Mouse (Mus musculus): ENCODE data around the gene Olfr557. TPM values are rescaled to one million over a fixed set of nuclear protein-coding genes. Genes with fewer than 3 reads are reported as not detected.

The Olfr557 gene
- polyA plus RNA-seq, 1 experiment from 2014 or later, result not detected

DNA sequence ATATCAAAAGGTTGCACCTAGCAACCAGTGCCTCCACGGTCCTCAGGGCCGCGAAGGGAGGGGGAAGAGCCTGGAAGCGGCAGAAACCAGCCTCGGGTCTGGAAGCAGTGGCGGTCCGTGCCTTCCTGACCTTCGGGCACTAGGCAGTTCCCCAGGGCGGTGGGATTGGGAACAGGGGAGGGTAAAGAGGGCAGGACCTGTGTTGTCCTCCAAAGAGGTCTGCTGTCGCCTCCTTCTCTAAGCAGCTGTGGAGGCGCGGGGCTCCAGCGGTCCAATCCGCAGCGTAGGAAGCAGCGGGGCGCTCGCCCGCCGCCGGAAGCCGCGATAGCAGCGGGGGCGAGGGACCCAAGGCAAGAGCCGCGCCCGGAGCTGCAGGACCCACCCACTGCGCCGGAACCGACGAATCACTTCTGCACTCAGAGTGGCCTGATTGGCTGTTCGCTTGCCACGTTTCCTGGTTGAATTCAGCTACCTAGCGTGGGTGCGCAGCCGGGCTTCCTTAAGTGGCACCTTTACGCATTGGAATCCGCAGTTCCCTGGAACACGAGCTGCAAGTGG is 8.7 kb upstream of the Olfr557 start, which contains the start of gene Trim68:
TSS of gene Trim68 (minus strand) at position 384 of the 558 bp plus-strand sequence.
- Histone ChIP-seq H3K4me2 (replicated peaks; ENCODE audit: low read depth, low read length) (peak within 1 kb of the TSS; percentile 58), H3K4me3 (ENCODE audit: low read depth, low read length) (peak within 1 kb of the TSS; percentile 47), H3K4me1 (ENCODE audit: insufficient read depth, low read depth, low read length) (no peaks in the 10 kb centered on the region), H3K36me3 (ENCODE audit: insufficient read depth, low read length) (no peaks in the 10 kb centered on the region), H3K27ac (ENCODE audit: low read length) (peak within 1 kb of the TSS; percentile 57), H3K27me3 (replicated peaks; ENCODE audit: insufficient read depth, low read length) (no peaks in the 10 kb centered on the region), H3K9ac (replicated peaks; ENCODE audit: low read depth) (peak within 1 kb of the TSS; percentile 33), H3K9me3 (ENCODE audit: low read length) (no peaks in the 10 kb centered on the region)
- DNase-seq (ENCODE audit: low spot score), result peak; percentile 97
- WGBS, result under 1% methylated on average over 40 of the region's 40 CpGs
- TF ChIP-seq EP300 (IDR thresholded peaks at IDR 0.05), result no peak
- no peak for TF ChIP-seq CTCF (IDR thresholded peaks at IDR 0.05)
- ATAC-seq, result peak; percentile 100

DNA sequence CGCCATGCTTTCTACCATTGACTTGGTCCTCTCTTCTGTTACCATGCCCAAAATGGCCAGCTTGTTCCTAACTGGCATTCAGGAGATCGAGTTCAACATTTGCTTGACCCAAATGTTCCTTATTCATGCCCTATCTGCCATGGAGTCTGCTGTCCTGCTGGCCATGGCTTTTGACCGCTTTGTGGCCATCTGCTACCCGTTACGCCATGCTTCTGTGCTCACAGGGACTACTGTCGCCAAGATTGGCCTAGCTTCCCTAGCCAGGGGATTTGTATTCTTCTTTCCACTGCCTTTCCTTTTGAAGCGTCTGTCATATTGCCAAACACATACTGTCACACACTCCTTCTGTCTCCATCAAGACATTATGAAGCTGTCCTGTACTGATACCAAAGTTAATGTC is 2.8 kb downstream of the Olfr557 start:
- H3K4me2 ChIP-seq (replicated peaks; ENCODE audit: low read depth, low read length), result no peak overlapping the region
- H3K9me3 ChIP-seq (ENCODE audit: low read length), result no peaks in the 10 kb centered on the region
- no peak for DNase-seq (ENCODE audit: low spot score)
- H3K9ac ChIP-seq (replicated peaks; ENCODE audit: low read depth), result no peak overlapping the region
- no peaks in the 10 kb centered on the region for H3K36me3 ChIP-seq (ENCODE audit: insufficient read depth, low read length)
- H3K27me3 ChIP-seq (replicated peaks; ENCODE audit: insufficient read depth, low read length), result no peaks in the 10 kb centered on the region
- 79% methylated on average over 7 of the region's 7 CpGs for WGBS
- H3K27ac ChIP-seq (ENCODE audit: low read length), result no peak overlapping the region
- no peaks in the 10 kb centered on the region for H3K4me1 ChIP-seq (ENCODE audit: insufficient read depth, low read depth, low read length)
- H3K4me3 ChIP-seq (ENCODE audit: low read depth, low read length), result no peak overlapping the region
- TF ChIP-seq CTCF (IDR thresholded peaks at IDR 0.05), result no peak
- TF ChIP-seq EP300 (IDR thresholded peaks at IDR 0.05), result no peak
- no peak for ATAC-seq

- Histone ChIP-seq H3K9me3 (ENCODE audit: low read length) (no peaks in the 10 kb centered on the region), H3K4me3 (ENCODE audit: low read depth, low read length) (no peak within 1 kb of the TSS), H3K27ac (ENCODE audit: low read length) (no peak within 1 kb of the TSS), H3K4me1 (ENCODE audit: insufficient read depth, low read depth, low read length) (no peaks in the 10 kb centered on the region), H3K36me3 (ENCODE audit: insufficient read depth, low read length) (no peaks in the 10 kb centered on the region), H3K27me3 (replicated peaks; ENCODE audit: insufficient read depth, low read length) (no peaks in the 10 kb centered on the region), H3K4me2 (replicated peaks; ENCODE audit: low read depth, low read length) (no peak within 1 kb of the TSS), H3K9ac (replicated peaks; ENCODE audit: low read depth) (no peak within 1 kb of the TSS)
- TF ChIP-seq EP300 (IDR thresholded peaks at IDR 0.05), result no peak
- no peak for TF ChIP-seq CTCF (IDR thresholded peaks at IDR 0.05)
- ATAC-seq, result no peak
- DNase-seq (ENCODE audit: low spot score), result no peak
These were observed 6.2 kb downstream of the Olfr557 start, which contains the start of gene Olfr558 for GRCm38 (mm10) chr7:102701915-102702314. Olfr558 (plus strand) TSS chr7:102702215.

- WGBS, result 42% methylated on average over 1 of the region's 1 CpGs
- Histone ChIP-seq H3K4me1 (ENCODE audit: insufficient read depth, low read depth, low read length) (no peaks in the 10 kb centered on the region), H3K4me3 (ENCODE audit: low read depth, low read length) (no peak within 1 kb of the TSS), H3K9ac (replicated peaks; ENCODE audit: low read depth) (no peak within 1 kb of the TSS), H3K27me3 (replicated peaks; ENCODE audit: insufficient read depth, low read length) (no peaks in the 10 kb centered on the region), H3K36me3 (ENCODE audit: insufficient read depth, low read length) (no peaks in the 10 kb centered on the region), H3K27ac (ENCODE audit: low read length) (no peak within 1 kb of the TSS), H3K4me2 (replicated peaks; ENCODE audit: low read depth, low read length) (no peak within 1 kb of the TSS), H3K9me3 (ENCODE audit: low read length) (no peaks in the 10 kb centered on the region)
- no peak for TF ChIP-seq EP300 (IDR thresholded peaks at IDR 0.05)
- TF ChIP-seq CTCF (IDR thresholded peaks at IDR 0.05), result no peak
- DNase-seq (ENCODE audit: low spot score) (no peak), ATAC-seq (no peak)
These were observed 23.3 kb downstream of the Olfr557 start, which contains the start of gene Olfr33 for GRCm38 (mm10) chr7:102718970-102719369. Olfr33 (minus strand) TSS chr7:102719070.

DNA sequence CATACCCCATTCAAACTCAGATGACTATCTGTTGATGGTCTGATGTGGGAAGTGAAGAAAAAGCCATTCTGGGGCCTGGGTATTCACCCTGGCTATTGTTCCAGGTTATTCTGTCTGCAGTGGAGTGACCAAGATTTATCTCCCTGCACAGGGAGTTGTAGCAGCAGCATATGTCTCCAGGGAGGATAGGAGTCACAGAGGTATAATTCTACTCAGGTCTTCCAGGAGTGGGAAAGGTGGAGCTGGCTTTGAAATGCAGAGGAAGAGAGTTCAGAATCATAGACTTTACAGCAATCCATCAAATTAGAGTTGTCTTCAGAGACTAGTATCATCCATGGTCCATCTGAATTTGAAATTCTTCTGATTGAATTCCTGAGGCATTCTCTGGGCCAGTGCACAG is 31.7 kb downstream of the Olfr557 start, which contains the start of gene Olfr559:
TSS of gene Olfr559 (minus strand) at position 101 of the 400 bp plus-strand sequence.
- no peak within 1 kb of the TSS for H3K4me3 ChIP-seq (ENCODE audit: low read depth, low read length)

GRCm38 (mm10) chr7:102733793-102734192 is 38.1 kb downstream of the Olfr557 start:
- TF ChIP-seq EP300 (IDR thresholded peaks at IDR 0.05) (no peak), CTCF (IDR thresholded peaks at IDR 0.05) (no peak)
- H3K4me3 ChIP-seq (ENCODE audit: low read depth, low read length), result no peak overlapping the region
- WGBS, result 9% methylated on average over 1 of the region's 1 CpGs

More for the DNA sequence above, 31.7 kb downstream of the Olfr557 start, which contains the start of gene Olfr559:
- Histone ChIP-seq H3K9ac (replicated peaks; ENCODE audit: low read depth) (no peak within 1 kb of the TSS), H3K9me3 (ENCODE audit: low read length) (no peaks in the 10 kb centered on the region), H3K4me2 (replicated peaks; ENCODE audit: low read depth, low read length) (no peak within 1 kb of the TSS), H3K4me1 (ENCODE audit: insufficient read depth, low read depth, low read length) (no peaks in the 10 kb centered on the region), H3K27me3 (replicated peaks; ENCODE audit: insufficient read depth, low read length) (no peaks in the 10 kb centered on the region), H3K27ac (ENCODE audit: low read length) (no peak within 1 kb of the TSS), H3K36me3 (ENCODE audit: insufficient read depth, low read length) (no peaks in the 10 kb centered on the region)
- no peak for TF ChIP-seq CTCF (IDR thresholded peaks at IDR 0.05)
- TF ChIP-seq EP300 (IDR thresholded peaks at IDR 0.05), result no peak
- ATAC-seq (no peak), DNase-seq (ENCODE audit: low spot score) (no peak)

More at GRCm38 (mm10) chr7:102733793-102734192, 38.1 kb downstream of the Olfr557 start:
- DNase-seq (ENCODE audit: low spot score) (no peak), ATAC-seq (no peak)
- Histone ChIP-seq H3K9ac (replicated peaks; ENCODE audit: low read depth) (no peak overlapping the region), H3K4me1 (ENCODE audit: insufficient read depth, low read depth, low read length) (no peaks in the 10 kb centered on the region), H3K36me3 (ENCODE audit: insufficient read depth, low read length) (no peaks in the 10 kb centered on the region), H3K27ac (ENCODE audit: low read length) (no peak overlapping the region), H3K27me3 (replicated peaks; ENCODE audit: insufficient read depth, low read length) (no peaks in the 10 kb centered on the region), H3K9me3 (ENCODE audit: low read length) (no peaks in the 10 kb centered on the region), H3K4me2 (replicated peaks; ENCODE audit: low read depth, low read length) (no peak overlapping the region)
